Mouse (Mus musculus) spleen, postnatal 0 days (tissue): Measurements from ENCODE around the gene Gm20894. TPM values are rescaled to one million over a fixed set of nuclear protein-coding genes. Genes with fewer than 3 reads are reported as not detected.

Experiments used
- polyA plus RNA-seq: library from polyadenylated mRNA; unstranded; fragments of >200 nt; fragmentation: Nextera tagmentation; extraction: Ambion mirVana; gene quantifications from 2 replicates; pipeline ENCODE4 v1.2.1, GENCODE M21; 2015

The Gm20894 gene
- not detected in 2 replicates for polyA plus RNA-seq

GRCm38 (mm10) chrY:28271412-28271811 is at the start of gene Gm20894:
Gm20894 (minus strand) TSS chrY:28271512.

